Mouse (Mus musculus): Measurements from ENCODE around the gene Stk10.

- TF ChIP-seq CTCF (IDR thresholded peaks at IDR 0.05; ENCODE audit: low read depth, low read length) (peak; percentile 51), TAL1 (conservative IDR thresholded peaks at IDR 0.05; ENCODE audit: low read depth, low read length) (no peak), GATA1 (IDR thresholded peaks at IDR 0.05; ENCODE audit: borderline replicate concordance, low read length) (no peak), GATA2 (IDR thresholded peaks at IDR 0.05; ENCODE audit: borderline replicate concordance, low read depth, low read length) (no peak), POLR2AphosphoS5 (IDR thresholded peaks at IDR 0.05; ENCODE audit: insufficient replicate concordance, low read depth, low read length) (no peak)
Observed at GRCm38 (mm10) chr11:32625677-32626076, 92.6 kb downstream of the Stk10 start.

Data from G1E (cell line).